Mouse (Mus musculus) neutrophil, adult 5-6 weeks (primary cell): ENCODE measurements around the gene Il2. TPM values are rescaled to one million over a fixed set of nuclear protein-coding genes. Genes with fewer than 3 reads are reported as not detected.

Experiments
- ATAC-seq: fragments of 151-379, 151-347 bp; 2 replicates; pipeline ENCODE4 v1.8.0; 2017; ENCODE audit warnings: mild to moderate bottlenecking, moderate TSS enrichment; ENCODE audit not compliant: insufficient number of reproducible peaks, poor library complexity, low FRiP score, severe bottlenecking; ENCODE audit errors: extremely low read depth
- total RNA-seq: library from RNA; stranded (forward); fragments of 200-1000 nt; gene quantifications from 2 replicates; pipeline ENCODE4 v1.2.3, GENCODE M21; 2017

Il2 gene
- total RNA-seq, 1 experiment from 2014 or later = not detected

DNA sequence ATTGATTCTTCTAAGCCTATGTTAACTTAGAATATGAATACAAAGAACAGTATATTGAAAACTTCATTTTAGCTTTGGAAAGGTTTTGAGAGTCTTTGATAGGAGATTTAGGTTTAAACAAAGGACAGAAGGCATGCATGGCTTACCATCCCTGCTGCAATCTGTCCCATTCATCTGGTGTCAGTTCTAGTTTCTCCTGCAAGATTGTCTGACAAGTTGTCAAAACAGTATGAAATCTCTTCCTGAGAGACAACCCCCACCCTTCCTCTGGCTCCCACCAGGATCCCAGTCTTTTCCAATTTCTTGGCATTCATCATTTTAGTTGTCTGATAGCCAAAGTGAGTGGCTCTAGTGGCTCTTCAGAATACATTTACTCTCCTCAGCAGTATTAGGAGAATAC, 35.0 kb downstream of the Il2 start:
- ATAC-seq = no peak

DNA sequence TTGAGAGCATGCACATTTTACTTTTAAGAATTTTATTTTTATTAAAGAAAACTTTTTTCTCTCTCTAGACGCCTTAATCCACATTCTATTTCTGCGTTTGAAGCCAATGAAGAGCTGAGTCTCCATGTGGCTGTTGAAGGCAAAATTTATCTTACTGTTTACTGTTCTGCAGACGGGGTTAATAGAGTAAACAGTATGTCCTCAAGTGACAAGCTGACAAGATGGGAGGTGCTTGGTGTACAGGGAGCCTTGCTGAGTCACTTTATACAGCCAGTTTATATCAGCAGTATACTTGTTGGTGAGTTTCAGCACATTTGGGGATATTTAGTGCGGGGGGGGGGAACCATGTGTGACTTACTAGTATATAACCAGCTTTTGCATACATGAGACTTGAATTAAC, 40.9 kb downstream of the Il2 start:
- ATAC-seq = no peak

DNA sequence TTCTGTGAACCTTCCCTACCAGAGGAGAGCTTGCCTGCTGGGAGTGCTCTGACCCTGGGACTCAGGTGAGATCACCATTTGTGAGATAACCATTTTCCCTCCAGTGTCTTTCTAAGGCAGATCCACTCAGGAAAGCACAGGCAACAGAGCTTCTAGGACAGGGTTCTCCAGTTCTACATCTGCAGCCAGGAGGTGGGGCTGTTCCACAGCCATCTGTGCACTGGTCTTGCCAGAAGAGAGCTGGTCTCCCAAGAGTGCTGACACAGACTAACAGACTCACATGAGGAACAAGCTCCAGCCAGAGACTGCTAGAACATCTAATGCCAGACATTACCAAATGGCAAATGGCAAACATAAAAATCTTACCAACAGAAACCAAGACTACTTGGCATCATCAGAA, 52.5 kb downstream of the Il2 start:
- ATAC-seq = no peak

Other genes with a start within 250 kb of the Il2 start
- gene Adad1, start 62.4 kb downstream of the Il2 start, total RNA-seq = not detected in 2 replicates
- gene Il21, start 106.7 kb upstream of the Il2 start, total RNA-seq = 0.23 TPM in 1 of 2 replicates, not detected in the other
- gene Bbs12, start 186.6 kb upstream of the Il2 start, total RNA-seq = 1.6 and 2.6 TPM in 2 replicates
- gene Cetn4, start 186.7 kb upstream of the Il2 start, total RNA-seq = 2.8 TPM in 1 of 2 replicates, not detected in the other
- 0.12 and 0.23 TPM in 2 replicates for gene Fgf2, start 222.4 kb upstream of the Il2 start, total RNA-seq